Mouse (Mus musculus) erythroblast, embryonic 14.5 days (primary cell): ENCODE measurements around the gene Nsa2.

ENCODE experiments used
- GATA1 ChIP-seq: IDR thresholded peaks from 2 replicates; pipeline ENCODE4 v1.6.1; 2012; ENCODE audit warnings: low read length, inconsistent platforms, mixed read lengths
- TAL1 ChIP-seq: IDR thresholded peaks from 3 replicates; pipeline ENCODE4 v1.6.1; 2012; ENCODE audit warnings: low read length, inconsistent platforms, mixed read lengths

- no peak for TF ChIP-seq GATA1
- TF ChIP-seq TAL1: no peak
Measured at GRCm38 (mm10) chr13:97176731-97177130, 39.0 kb upstream of the Nsa2 start.
